Mouse (Mus musculus): ENCODE measurements around the gene Rbbp7.

The Rbbp7 gene

DNA sequence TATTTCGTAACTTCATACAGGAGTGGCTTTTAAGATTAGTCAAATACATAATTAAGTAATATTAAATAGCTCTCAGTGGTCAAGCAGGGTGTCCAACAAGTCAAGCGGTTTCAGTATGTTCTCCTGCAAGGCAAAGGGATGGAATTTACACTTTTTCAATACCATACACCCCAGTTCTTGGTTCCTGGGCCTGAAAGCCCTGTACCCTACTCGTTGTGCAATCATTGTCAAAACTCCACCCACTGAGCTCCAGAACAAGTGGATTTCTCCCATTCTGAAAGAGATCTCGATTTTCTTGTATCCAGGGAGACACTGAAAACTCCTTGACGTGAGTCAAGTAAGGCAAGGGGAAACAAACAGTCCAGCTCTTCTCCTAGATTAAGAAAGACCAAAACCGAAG, 67.8 kb downstream of the Rbbp7 start:
- DNase-seq (ENCODE audit: low spot score in 2 of 2), result no peak

Measured in frontal cortex, postnatal 14 days (tissue).